Mouse (Mus musculus) CH12.LX (cell line): ENCODE results near the gene Hist2h2ac.
A peak's percentile ranks its signal among the peaks of the same experiment; 100 is the strongest.
"Not testable (repeated sequence)": the region's sequence is repeated elsewhere in the genome, so short reads cannot be mapped to it uniquely, and the experiment has no call there.

Experiments
- CTCF ChIP-seq, 2 experiments: IDR thresholded peaks in 1 of 2; conservative IDR thresholded peaks in 1 of 2; 2 replicates each; pipeline ENCODE4 v1.5.1; 2011 to 2012; ENCODE audit warnings: low read depth in 2 of 2, low read length in 2 of 2, improper control_type of control experiment in 1 of 2, inconsistent platforms in 1 of 2, mild to moderate bottlenecking in 1 of 2, moderate library complexity in 1 of 2
- EP300 ChIP-seq: IDR thresholded peaks from 2 replicates; pipeline ENCODE4 v1.6.1; 2011; ENCODE audit warnings: low read length, improper control_type of control experiment
- HCFC1 ChIP-seq: IDR thresholded peaks from 2 replicates; pipeline ENCODE4 v1.6.1; 2012; ENCODE audit warnings: low read depth, mild to moderate bottlenecking, inconsistent platforms, low read length, improper control_type of control experiment
- MAX ChIP-seq: IDR thresholded peaks from 2 replicates; pipeline ENCODE4 v1.6.1; 2011; ENCODE audit warnings: low read length, improper control_type of control experiment
- MEF2A ChIP-seq: IDR thresholded peaks from 2 replicates; pipeline ENCODE4 v1.6.1; 2014; ENCODE audit warnings: low read depth, mild to moderate bottlenecking, inconsistent platforms, low read length, improper control_type of control experiment, borderline replicate concordance
- MXI1 ChIP-seq: IDR thresholded peaks from 2 replicates; pipeline ENCODE4 v1.6.1; 2011; ENCODE audit warnings: mild to moderate bottlenecking, low read depth, low read length, improper control_type of control experiment
- NELFE ChIP-seq: IDR thresholded peaks from 2 replicates; pipeline ENCODE4 v1.6.1; 2011; ENCODE audit warnings: low read depth, low read length, improper control_type of control experiment
- POLR2A ChIP-seq: IDR thresholded peaks from 2 replicates; pipeline ENCODE4 v1.6.1; 2011; ENCODE audit warnings: low read depth, mild to moderate bottlenecking, improper control_type of control experiment, low read length
- SIN3A ChIP-seq: IDR thresholded peaks from 2 replicates; pipeline ENCODE4 v1.6.1; 2012; ENCODE audit warnings: low read length, improper control_type of control experiment, inconsistent platforms
- TBP ChIP-seq: conservative IDR thresholded peaks from 2 replicates; pipeline ENCODE4 v1.6.1; 2011; ENCODE audit warnings: low read depth, low read length, improper control_type of control experiment

GRCm38 (mm10) chr3:96238954-96239793 lies 18.5 kb upstream of the Hist2h2ac start, which contains the start of gene Hist2h3c2:
- TF ChIP-seq POLR2A, result peak; percentile 56
- TF ChIP-seq EP300; TBP; MEF2A; HCFC1; MAX; CTCF (conservative IDR thresholded peaks at IDR 0.05 in 1 of 2, IDR thresholded peaks at IDR 0.05 in 1 of 2; ENCODE audit: low read depth in 2 of 2, low read length in 2 of 2); MXI1; NELFE; SIN3A: not testable (repeated sequence)
